Mouse (Mus musculus): ENCODE measurements around the gene Ppp3ca. TPM values are rescaled to one million over a fixed set of nuclear protein-coding genes. Genes with fewer than 3 reads are reported as not detected.

Gene Ppp3ca
- polyA plus RNA-seq, 1 experiment from 2014 or later, result 190 TPM

GRCm38 (mm10) chr3:136822431-136822830 is 152.5 kb downstream of the Ppp3ca start:
- Histone ChIP-seq H3K27ac (replicated peaks) (no peak overlapping the region), H3K4me1 (no peaks in the 10 kb centered on the region), H3K9me3 (replicated peaks) (no peaks in the 10 kb centered on the region), H3K36me3 (no peaks in the 10 kb centered on the region), H3K9ac (replicated peaks) (no peak overlapping the region), H3K4me2 (no peak overlapping the region), H3K4me3 (replicated peaks) (no peak overlapping the region), H3K27me3 (replicated peaks) (no peaks in the 10 kb centered on the region)
- WGBS, result 94% methylated on average over 2 of the region's 2 CpGs
- ATAC-seq (ENCODE audit: low FRiP score), result no peak

- Histone ChIP-seq H3K9ac (replicated peaks) (no peak overlapping the region), H3K27ac (replicated peaks) (no peak overlapping the region), H3K27me3 (replicated peaks) (no peaks in the 10 kb centered on the region), H3K9me3 (replicated peaks) (no peaks in the 10 kb centered on the region), H3K4me3 (replicated peaks) (no peak overlapping the region), H3K4me2 (no peak overlapping the region), H3K4me1 (peaks cover 31% of the 10 kb centered on the region), H3K36me3 (no peaks in the 10 kb centered on the region)
- 53% methylated on average over 2 of the region's 2 CpGs for WGBS
- ATAC-seq (ENCODE audit: low FRiP score), result no peak
Observed at GRCm38 (mm10) chr3:136828451-136828850, 158.5 kb downstream of the Ppp3ca start.

- Histone ChIP-seq H3K4me1 (peaks cover 38% of the 10 kb centered on the region), H3K27ac (replicated peaks) (no peak overlapping the region), H3K9ac (replicated peaks) (no peak overlapping the region), H3K4me3 (replicated peaks) (no peak overlapping the region), H3K4me2 (no peak overlapping the region), H3K36me3 (no peaks in the 10 kb centered on the region), H3K9me3 (replicated peaks) (no peaks in the 10 kb centered on the region), H3K27me3 (replicated peaks) (no peaks in the 10 kb centered on the region)
- no peak for ATAC-seq (ENCODE audit: low FRiP score)
- WGBS, result 44% methylated on average over 5 of the region's 5 CpGs
Observed at GRCm38 (mm10) chr3:136829109-136829508, 159.2 kb downstream of the Ppp3ca start.

GRCm38 (mm10) chr3:136830687-136831220 is 160.8 kb downstream of the Ppp3ca start:
- no peak for ATAC-seq (ENCODE audit: low FRiP score)
- no peaks in the 10 kb centered on the region for H3K27me3 ChIP-seq (replicated peaks)
- 73% methylated on average over 12 of the region's 12 CpGs for WGBS
- H3K4me1 ChIP-seq, result peaks cover 48% of the 10 kb centered on the region
- no peaks in the 10 kb centered on the region for H3K9me3 ChIP-seq (replicated peaks)
- H3K4me3 ChIP-seq (replicated peaks), result no peak overlapping the region
- H3K36me3 ChIP-seq, result no peaks in the 10 kb centered on the region
- H3K9ac ChIP-seq (replicated peaks), result no peak overlapping the region
- H3K4me2 ChIP-seq, result no peak overlapping the region
- H3K27ac ChIP-seq (replicated peaks), result no peak overlapping the region

- Histone ChIP-seq H3K36me3 (no peaks in the 10 kb centered on the region), H3K4me2 (peak overlapping the region; percentile 34), H3K4me3 (replicated peaks) (no peak overlapping the region), H3K9ac (replicated peaks) (no peak overlapping the region), H3K27me3 (replicated peaks) (no peaks in the 10 kb centered on the region), H3K4me1 (peaks cover 56% of the 10 kb centered on the region), H3K9me3 (replicated peaks) (no peaks in the 10 kb centered on the region), H3K27ac (replicated peaks) (peak overlapping the region; percentile 38)
- 29% methylated on average over 11 of the region's 11 CpGs for WGBS
- ATAC-seq (ENCODE audit: low FRiP score), result no peak
Observed at GRCm38 (mm10) chr3:136833003-136833745, 163.2 kb downstream of the Ppp3ca start.

- peak; percentile 62 for ATAC-seq (ENCODE audit: low FRiP score)
- Histone ChIP-seq H3K9me3 (replicated peaks) (no peaks in the 10 kb centered on the region), H3K9ac (replicated peaks) (no peak overlapping the region), H3K27ac (replicated peaks) (peak overlapping the region; percentile 38), H3K27me3 (replicated peaks) (no peaks in the 10 kb centered on the region), H3K4me1 (peaks cover 53% of the 10 kb centered on the region), H3K4me2 (peak overlapping the region; percentile 34), H3K36me3 (no peaks in the 10 kb centered on the region), H3K4me3 (replicated peaks) (no peak overlapping the region)
- 7% methylated on average over 5 of the region's 5 CpGs for WGBS
Observed at GRCm38 (mm10) chr3:136833893-136834292, 164.0 kb downstream of the Ppp3ca start.

GRCm38 (mm10) chr3:136835851-136836250 is 165.9 kb downstream of the Ppp3ca start:
- H3K4me2 ChIP-seq, result no peak overlapping the region
- ATAC-seq (ENCODE audit: low FRiP score), result no peak
- H3K4me3 ChIP-seq (replicated peaks), result no peak overlapping the region
- no peaks in the 10 kb centered on the region for H3K27me3 ChIP-seq (replicated peaks)
- H3K9ac ChIP-seq (replicated peaks), result no peak overlapping the region
- H3K36me3 ChIP-seq, result no peaks in the 10 kb centered on the region
- no peaks in the 10 kb centered on the region for H3K9me3 ChIP-seq (replicated peaks)
- H3K4me1 ChIP-seq, result peaks cover 54% of the 10 kb centered on the region
- H3K27ac ChIP-seq (replicated peaks), result no peak overlapping the region
- 55% methylated on average over 9 of the region's 9 CpGs for WGBS

- no peaks in the 10 kb centered on the region for H3K27me3 ChIP-seq (replicated peaks)
- H3K4me2 ChIP-seq, result no peak overlapping the region
- H3K4me1 ChIP-seq, result peaks cover 47% of the 10 kb centered on the region
- ATAC-seq (ENCODE audit: low FRiP score), result no peak
- no peak overlapping the region for H3K4me3 ChIP-seq (replicated peaks)
- 79% methylated on average over 17 of the region's 17 CpGs for WGBS
- no peak overlapping the region for H3K9ac ChIP-seq (replicated peaks)
- no peaks in the 10 kb centered on the region for H3K36me3 ChIP-seq
- no peaks in the 10 kb centered on the region for H3K9me3 ChIP-seq (replicated peaks)
- H3K27ac ChIP-seq (replicated peaks), result no peak overlapping the region
Observed at GRCm38 (mm10) chr3:136836319-136837193, 166.6 kb downstream of the Ppp3ca start.

- H3K36me3 ChIP-seq, result no peaks in the 10 kb centered on the region
- no peak overlapping the region for H3K4me3 ChIP-seq (replicated peaks)
- H3K27me3 ChIP-seq (replicated peaks), result no peaks in the 10 kb centered on the region
- no peaks in the 10 kb centered on the region for H3K9me3 ChIP-seq (replicated peaks)
- no peak overlapping the region for H3K27ac ChIP-seq (replicated peaks)
- no peak for ATAC-seq (ENCODE audit: low FRiP score)
- WGBS, result 91% methylated on average over 3 of the region's 3 CpGs
- H3K4me1 ChIP-seq, result peaks cover 42% of the 10 kb centered on the region
- H3K9ac ChIP-seq (replicated peaks), result no peak overlapping the region
- no peak overlapping the region for H3K4me2 ChIP-seq
Observed at GRCm38 (mm10) chr3:136837589-136837988, 167.7 kb downstream of the Ppp3ca start.

GRCm38 (mm10) chr3:136841282-136841681 is 171.4 kb downstream of the Ppp3ca start:
- no peak overlapping the region for H3K4me2 ChIP-seq
- H3K9ac ChIP-seq (replicated peaks), result no peak overlapping the region
- H3K27ac ChIP-seq (replicated peaks), result no peak overlapping the region
- no peaks in the 10 kb centered on the region for H3K36me3 ChIP-seq
- no peaks in the 10 kb centered on the region for H3K27me3 ChIP-seq (replicated peaks)
- ATAC-seq (ENCODE audit: low FRiP score), result no peak
- no peak overlapping the region for H3K4me3 ChIP-seq (replicated peaks)
- H3K9me3 ChIP-seq (replicated peaks), result no peaks in the 10 kb centered on the region
- peaks cover 27% of the 10 kb centered on the region for H3K4me1 ChIP-seq
- WGBS, result 73% methylated on average over 3 of the region's 3 CpGs

GRCm38 (mm10) chr3:136842384-136842783 is 172.5 kb downstream of the Ppp3ca start:
- no peaks in the 10 kb centered on the region for H3K27me3 ChIP-seq (replicated peaks)
- H3K4me2 ChIP-seq, result no peak overlapping the region
- H3K36me3 ChIP-seq, result no peaks in the 10 kb centered on the region
- no peak overlapping the region for H3K9ac ChIP-seq (replicated peaks)
- no peak overlapping the region for H3K27ac ChIP-seq (replicated peaks)
- H3K4me1 ChIP-seq, result peaks cover 23% of the 10 kb centered on the region
- ATAC-seq (ENCODE audit: low FRiP score), result no peak
- no peaks in the 10 kb centered on the region for H3K9me3 ChIP-seq (replicated peaks)
- no peak overlapping the region for H3K4me3 ChIP-seq (replicated peaks)
- WGBS, result 43% methylated on average over 1 of the region's 1 CpGs
